Mouse (Mus musculus) heart, adult 11 months (tissue): ENCODE results near the gene Gm20518.
A peak's percentile ranks its signal among the peaks of the same experiment; 100 is the strongest.

Experiments used
- DNase-seq: peaks from one replicate; pipeline ENCODE4 v3.0.0; 2022

The Gm20518 gene

GRCm38 (mm10) chr16:17804449-17804912 is 87.0 kb downstream of the Gm20518 start:
- DNase-seq, result no peak

DNA sequence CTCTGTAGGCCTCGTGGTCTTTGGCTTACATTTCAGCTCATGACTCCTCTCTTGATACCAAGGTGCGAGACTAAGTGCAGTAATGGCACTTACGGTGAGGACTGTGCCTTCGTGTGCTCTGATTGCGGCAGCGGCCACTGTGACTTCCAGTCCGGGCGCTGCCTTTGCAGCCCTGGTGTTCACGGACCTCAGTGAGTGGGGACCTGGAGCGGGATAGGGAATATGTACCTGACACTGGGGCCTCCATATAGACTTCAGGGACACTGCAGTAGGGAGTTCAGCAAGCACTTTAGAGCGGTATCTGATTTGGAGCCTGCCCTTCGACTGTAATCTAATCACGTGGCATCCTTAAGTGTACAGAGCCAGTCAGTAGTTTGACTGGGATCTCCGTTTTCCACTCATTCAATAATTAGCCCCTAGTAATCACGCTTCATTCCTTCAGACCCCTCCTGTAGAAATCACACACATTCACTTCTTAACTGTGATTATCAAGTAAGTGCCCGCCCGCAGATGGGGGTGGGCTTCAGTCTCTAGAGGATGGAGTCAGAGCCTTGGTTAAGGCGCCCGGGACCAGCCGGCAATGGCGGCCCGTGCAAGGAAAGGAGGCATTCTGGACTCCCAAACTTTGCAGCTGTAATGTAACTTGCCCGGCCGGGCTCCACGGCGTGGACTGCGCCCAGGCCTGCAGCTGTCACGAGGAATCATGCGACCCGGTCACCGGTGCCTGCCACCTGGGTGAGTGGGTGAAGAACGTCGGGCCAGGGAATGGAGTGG is 87.6 kb downstream of the Gm20518 start:
- DNase-seq, result no peak

- peak; percentile 95 for DNase-seq
Observed at GRCm38 (mm10) chr16:17802839-17803674, 88.4 kb downstream of the Gm20518 start.

- no peak for DNase-seq
Observed at GRCm38 (mm10) chr16:17802456-17802838, 89.0 kb downstream of the Gm20518 start.

DNA sequence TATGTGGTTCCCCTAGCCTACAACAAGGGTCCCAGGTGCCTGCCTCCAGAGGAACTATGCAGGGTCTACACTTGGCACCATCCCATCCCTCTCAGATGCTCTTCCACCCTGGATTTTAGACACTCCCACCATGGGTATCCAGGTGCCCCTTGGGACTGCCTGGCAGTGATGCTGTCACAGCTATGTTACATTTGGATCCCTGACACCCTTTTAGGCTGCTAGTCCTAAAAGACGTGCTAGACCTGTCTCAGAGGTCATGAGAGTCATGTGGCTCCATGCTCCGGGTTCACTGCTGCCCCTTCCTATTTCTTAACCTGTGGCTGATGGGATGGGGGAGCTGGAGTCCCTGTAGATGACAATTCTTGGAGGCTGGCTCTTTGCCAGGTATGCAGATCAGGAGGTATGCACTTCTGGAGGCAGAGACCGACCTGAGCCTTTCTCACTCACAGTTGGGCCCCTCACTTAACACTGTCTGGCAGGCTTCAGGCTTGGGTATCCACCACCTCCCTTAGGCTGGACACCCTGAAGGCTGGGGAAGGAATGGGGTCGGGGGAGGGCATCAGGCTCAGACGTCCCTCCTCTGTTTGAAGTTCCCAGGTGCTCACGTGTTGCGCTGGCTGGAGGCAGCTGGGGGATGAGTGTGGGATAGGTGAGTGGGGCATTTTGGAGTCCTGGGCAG is 89.6 kb downstream of the Gm20518 start:
- DNase-seq, result peak; percentile 89

- DNase-seq, result no peak
Observed at GRCm38 (mm10) chr16:17799584-17799983, 91.9 kb downstream of the Gm20518 start.

DNA sequence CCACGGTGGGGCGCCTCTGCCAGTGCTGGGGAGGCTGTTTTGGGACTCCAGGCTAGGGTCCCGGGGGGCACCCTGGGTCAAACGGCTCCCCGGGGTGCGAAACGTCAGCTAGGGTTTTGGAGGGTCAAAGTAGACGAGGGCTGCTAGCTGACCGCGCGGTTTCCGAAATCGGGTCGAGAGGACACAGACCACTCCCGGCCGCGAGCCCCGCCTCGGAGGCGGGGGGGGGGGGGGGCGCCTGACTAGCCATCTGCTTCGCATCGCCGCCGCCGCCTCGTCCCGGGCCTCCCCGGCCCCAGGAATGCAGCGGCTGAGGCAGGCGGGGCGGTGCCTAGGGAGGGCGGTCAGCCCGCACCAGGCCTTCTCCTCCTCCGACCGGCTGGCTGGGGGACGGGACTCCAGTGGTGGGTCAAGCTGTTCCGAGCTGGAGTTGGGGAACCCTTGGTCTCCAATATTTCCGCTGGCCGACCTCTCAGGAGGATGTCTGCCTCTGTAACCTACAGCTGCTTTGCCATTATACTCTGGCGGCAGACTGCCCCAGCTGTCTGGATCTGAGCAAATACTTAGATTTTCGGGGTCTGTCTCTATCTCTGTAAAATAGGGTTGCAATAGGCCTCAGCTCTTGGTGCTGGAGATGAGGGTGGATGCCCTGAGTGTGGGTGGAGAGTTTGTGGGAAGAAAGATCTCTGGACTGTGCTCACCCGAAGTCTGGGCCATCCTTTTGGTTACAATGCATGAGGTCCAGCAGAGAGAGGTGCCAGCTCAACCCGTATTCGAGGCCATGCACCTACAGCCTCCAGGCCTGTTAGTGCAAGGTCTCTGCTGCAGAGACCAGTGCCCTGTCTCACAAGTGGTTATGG is 92.9 kb downstream of the Gm20518 start:
- DNase-seq, result peak; percentile 98

GRCm38 (mm10) chr16:17797812-17798311 is 93.6 kb downstream of the Gm20518 start:
- peak; percentile 94 for DNase-seq

GRCm38 (mm10) chr16:17796971-17797811 is 94.3 kb downstream of the Gm20518 start, which contains the start of gene Scarf2:
TSS of gene Scarf2 (plus strand) at chr16:17797282.
- DNase-seq, result peak; percentile 97

GRCm38 (mm10) chr16:17796519-17796918 is 95.0 kb downstream of the Gm20518 start:
- no peak for DNase-seq

GRCm38 (mm10) chr16:17795643-17796042 is 95.8 kb downstream of the Gm20518 start:
- DNase-seq, result peak; percentile 86

- peak; percentile 90 for DNase-seq
Observed at GRCm38 (mm10) chr16:17794047-17794446, 97.4 kb downstream of the Gm20518 start.

GRCm38 (mm10) chr16:17792728-17793127 is 98.7 kb downstream of the Gm20518 start:
- no peak for DNase-seq

GRCm38 (mm10) chr16:17785337-17785736 is 106.1 kb downstream of the Gm20518 start:
- peak; percentile 49 for DNase-seq
